Mouse (Mus musculus): ENCODE results near the gene Cisd3. TPM values are rescaled to one million over a fixed set of nuclear protein-coding genes. Genes with fewer than 3 reads are reported as not detected.

The Cisd3 gene
- polyA plus RNA-seq, 1 experiment from 2014 or later, result 59.1 TPM

DNA sequence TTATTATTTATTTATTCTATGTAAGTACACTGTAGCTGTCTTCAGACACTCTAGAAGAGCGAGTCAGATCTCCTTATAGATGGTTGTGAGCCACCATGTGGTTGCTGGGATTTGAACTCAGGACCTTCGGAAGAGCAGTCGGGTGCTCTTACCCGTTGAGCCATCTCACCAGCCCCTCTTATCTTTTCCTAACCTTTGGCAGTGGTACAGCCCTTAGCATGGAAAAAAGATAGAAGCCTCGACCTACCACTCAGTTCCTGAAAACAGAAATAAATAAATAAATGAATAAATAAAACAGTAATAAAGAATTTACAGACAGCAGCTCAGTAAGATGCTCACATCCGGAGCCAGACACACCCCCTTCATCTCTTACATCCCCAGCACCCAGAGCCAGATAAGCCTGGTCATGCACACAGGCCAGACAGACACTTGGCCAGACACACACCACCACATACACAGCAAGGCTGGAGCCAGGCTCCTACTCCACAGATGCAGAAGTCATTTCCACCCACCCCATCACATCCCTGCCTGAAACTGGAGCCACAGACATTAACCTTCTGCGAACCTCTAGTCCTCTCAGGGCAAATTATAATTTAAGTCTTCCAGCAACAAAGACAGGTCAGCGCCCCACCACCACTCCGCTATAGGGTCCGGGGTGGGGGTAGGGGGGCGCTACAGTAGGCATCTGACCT is 11.7 kb downstream of the Cisd3 start:
- no peak for TF ChIP-seq CTCF (IDR thresholded peaks at IDR 0.05)
- TF ChIP-seq EP300 (IDR thresholded peaks at IDR 0.05), result no peak
- Histone ChIP-seq H3K4me2 (replicated peaks; ENCODE audit: low read depth, low read length) (peak overlapping the region; percentile 91), H3K36me3 (ENCODE audit: insufficient read depth, low read length) (no peaks in the 10 kb centered on the region), H3K4me1 (ENCODE audit: insufficient read depth, low read depth, low read length) (peaks cover 30% of the 10 kb centered on the region), H3K4me3 (ENCODE audit: low read depth, low read length) (peak overlapping the region; percentile 86), H3K9me3 (ENCODE audit: low read length) (no peaks in the 10 kb centered on the region), H3K27ac (ENCODE audit: low read length) (no peak overlapping the region), H3K27me3 (replicated peaks; ENCODE audit: insufficient read depth, low read length) (no peaks in the 10 kb centered on the region), H3K9ac (replicated peaks; ENCODE audit: low read depth) (no peak overlapping the region)
- ATAC-seq (no peak), DNase-seq (ENCODE audit: low spot score) (no peak)
- WGBS, result 31% methylated on average over 11 of the region's 11 CpGs

DNA sequence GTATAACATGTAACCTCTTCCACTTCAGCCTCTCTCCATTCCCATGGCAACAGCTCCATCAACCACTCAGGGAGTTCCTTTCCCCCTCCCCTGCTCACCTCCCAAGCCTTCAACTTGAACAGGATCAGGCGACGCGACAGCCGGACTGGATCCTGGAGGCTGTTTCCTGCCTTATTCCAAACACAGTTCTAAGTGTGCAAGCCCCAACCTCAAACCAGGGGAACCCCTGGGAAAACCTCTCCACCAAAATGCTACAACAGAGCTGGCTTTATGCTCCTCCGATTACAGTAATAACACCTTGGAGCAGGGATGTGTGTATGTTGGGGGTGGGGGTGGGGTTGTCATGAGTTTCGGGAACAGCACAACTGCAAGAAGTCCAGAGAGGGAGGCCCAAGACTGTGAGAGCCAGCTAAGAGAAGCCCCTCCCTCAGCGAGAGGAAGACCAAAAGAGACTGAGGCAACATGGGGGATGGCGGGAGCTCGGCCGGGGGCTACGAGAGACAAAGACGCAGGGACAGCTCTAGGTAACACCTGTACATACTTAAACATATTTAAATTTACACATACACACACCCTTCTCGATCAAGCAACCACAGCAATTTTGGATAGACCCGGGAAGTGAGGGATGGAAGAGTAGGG is 12.4 kb downstream of the Cisd3 start:
- TF ChIP-seq EP300 (IDR thresholded peaks at IDR 0.05), result no peak
- no peak for TF ChIP-seq CTCF (IDR thresholded peaks at IDR 0.05)
- peak overlapping the region; percentile 93 for H3K27ac ChIP-seq (ENCODE audit: low read length)
- DNase-seq (ENCODE audit: low spot score) (no peak), ATAC-seq (no peak)
- H3K4me3 ChIP-seq (ENCODE audit: low read depth, low read length), result peak overlapping the region; percentile 86
- WGBS, result 3% methylated on average over 14 of the region's 14 CpGs
- H3K36me3 ChIP-seq (ENCODE audit: insufficient read depth, low read length), result no peaks in the 10 kb centered on the region
- H3K27me3 ChIP-seq (replicated peaks; ENCODE audit: insufficient read depth, low read length), result no peaks in the 10 kb centered on the region
- peak overlapping the region; percentile 91 for H3K4me2 ChIP-seq (replicated peaks; ENCODE audit: low read depth, low read length)
- H3K4me1 ChIP-seq (ENCODE audit: insufficient read depth, low read depth, low read length), result peaks cover 30% of the 10 kb centered on the region
- H3K9ac ChIP-seq (replicated peaks; ENCODE audit: low read depth), result peak overlapping the region; percentile 77
- H3K9me3 ChIP-seq (ENCODE audit: low read length), result no peaks in the 10 kb centered on the region

DNA sequence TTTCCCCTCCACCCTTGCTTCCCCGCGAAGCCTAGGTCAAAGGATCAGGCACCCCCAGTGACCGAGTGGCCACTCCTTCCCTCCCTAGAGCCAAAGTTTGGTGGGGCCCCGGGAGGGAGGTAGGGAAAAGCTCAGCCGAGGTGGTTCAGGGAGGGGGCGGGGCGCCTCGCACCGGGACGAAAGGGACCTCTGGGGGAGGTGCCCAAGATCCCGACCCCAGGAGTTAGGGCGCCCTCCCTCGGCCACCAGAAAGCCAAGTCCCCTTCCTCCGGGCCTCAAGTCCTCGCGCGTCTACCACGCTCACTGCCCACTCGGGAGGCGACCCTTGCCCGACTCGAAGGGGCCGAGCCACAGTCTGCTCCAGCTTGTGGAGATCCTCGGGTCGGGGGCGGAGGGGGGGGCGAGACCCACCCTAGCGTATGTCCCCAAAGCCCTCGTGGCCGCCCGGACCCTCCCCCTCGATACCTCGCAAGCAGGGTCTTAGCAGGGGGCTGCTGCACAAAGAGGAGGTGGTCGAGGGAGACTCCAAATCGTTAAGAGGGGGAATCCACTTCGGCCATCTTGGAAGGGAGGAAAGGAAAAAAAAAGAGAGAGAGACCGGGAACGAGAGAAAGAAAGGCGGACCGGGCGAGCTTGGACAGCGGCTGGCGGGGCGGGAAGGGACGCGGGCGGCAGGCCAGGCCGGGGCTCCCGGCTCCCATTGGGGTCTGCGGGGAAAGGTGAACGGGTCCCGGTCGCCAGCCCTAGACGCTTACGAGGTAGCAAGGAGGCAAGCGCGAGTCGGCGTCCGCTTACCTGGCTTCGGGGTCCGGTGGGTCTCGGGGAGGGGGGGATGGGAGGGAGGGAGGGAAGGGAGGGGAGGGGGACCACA is 13.3 kb downstream of the Cisd3 start:
- Histone ChIP-seq H3K36me3 (ENCODE audit: insufficient read depth, low read length) (no peaks in the 10 kb centered on the region), H3K4me1 (ENCODE audit: insufficient read depth, low read depth, low read length) (peaks cover 30% of the 10 kb centered on the region), H3K4me2 (replicated peaks; ENCODE audit: low read depth, low read length) (peak overlapping the region; percentile 91), H3K9me3 (ENCODE audit: low read length) (no peaks in the 10 kb centered on the region), H3K27ac (ENCODE audit: low read length) (peak overlapping the region; percentile 93), H3K9ac (replicated peaks; ENCODE audit: low read depth) (peak overlapping the region; percentile 77), H3K4me3 (ENCODE audit: low read depth, low read length) (peak overlapping the region; percentile 86), H3K27me3 (replicated peaks; ENCODE audit: insufficient read depth, low read length) (no peaks in the 10 kb centered on the region)
- TF ChIP-seq EP300 (IDR thresholded peaks at IDR 0.05), result no peak
- TF ChIP-seq CTCF (IDR thresholded peaks at IDR 0.05), result peak; percentile 74
- ATAC-seq (peak; percentile 1; the same call in 1 of the 2 replicates), DNase-seq (ENCODE audit: low spot score) (peak; percentile 89)
- WGBS, result under 1% methylated on average over 46 of the region's 63 CpGs

DNA sequence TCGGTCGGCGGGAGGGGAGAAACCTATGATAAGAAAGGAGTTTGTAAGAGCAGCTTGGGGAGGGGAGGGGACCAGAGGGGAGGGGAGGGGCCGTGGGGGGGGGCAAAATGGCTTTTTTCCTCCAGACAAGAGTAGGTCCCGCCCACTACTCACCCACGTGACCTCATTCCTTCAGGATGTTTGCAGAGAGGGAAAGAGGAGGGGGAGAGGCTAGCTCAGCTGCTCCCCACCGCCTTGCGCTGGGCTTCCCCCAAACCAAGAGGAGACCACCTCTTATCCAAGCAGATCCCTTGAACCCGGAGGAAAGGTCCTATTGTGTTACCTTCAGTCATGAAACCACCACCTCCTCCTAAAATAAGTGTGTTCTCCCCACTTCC is 14.0 kb downstream of the Cisd3 start:
- TF ChIP-seq EP300 (IDR thresholded peaks at IDR 0.05), result no peak
- no peak for TF ChIP-seq CTCF (IDR thresholded peaks at IDR 0.05)
- peak overlapping the region; percentile 97 for H3K27ac ChIP-seq (ENCODE audit: low read length)
- peak overlapping the region; percentile 77 for H3K9ac ChIP-seq (replicated peaks; ENCODE audit: low read depth)
- H3K36me3 ChIP-seq (ENCODE audit: insufficient read depth, low read length), result no peaks in the 10 kb centered on the region
- WGBS, result 0% methylated on average over 7 of the region's 9 CpGs
- H3K9me3 ChIP-seq (ENCODE audit: low read length), result no peaks in the 10 kb centered on the region
- H3K4me3 ChIP-seq (ENCODE audit: low read depth, low read length), result peak overlapping the region; percentile 86
- peaks cover 36% of the 10 kb centered on the region for H3K4me1 ChIP-seq (ENCODE audit: insufficient read depth, low read depth, low read length)
- no peaks in the 10 kb centered on the region for H3K27me3 ChIP-seq (replicated peaks; ENCODE audit: insufficient read depth, low read length)
- peak; percentile 39 for ATAC-seq
- peak overlapping the region; percentile 91 for H3K4me2 ChIP-seq (replicated peaks; ENCODE audit: low read depth, low read length)
- DNase-seq (ENCODE audit: low spot score), result peak; percentile 96

DNA sequence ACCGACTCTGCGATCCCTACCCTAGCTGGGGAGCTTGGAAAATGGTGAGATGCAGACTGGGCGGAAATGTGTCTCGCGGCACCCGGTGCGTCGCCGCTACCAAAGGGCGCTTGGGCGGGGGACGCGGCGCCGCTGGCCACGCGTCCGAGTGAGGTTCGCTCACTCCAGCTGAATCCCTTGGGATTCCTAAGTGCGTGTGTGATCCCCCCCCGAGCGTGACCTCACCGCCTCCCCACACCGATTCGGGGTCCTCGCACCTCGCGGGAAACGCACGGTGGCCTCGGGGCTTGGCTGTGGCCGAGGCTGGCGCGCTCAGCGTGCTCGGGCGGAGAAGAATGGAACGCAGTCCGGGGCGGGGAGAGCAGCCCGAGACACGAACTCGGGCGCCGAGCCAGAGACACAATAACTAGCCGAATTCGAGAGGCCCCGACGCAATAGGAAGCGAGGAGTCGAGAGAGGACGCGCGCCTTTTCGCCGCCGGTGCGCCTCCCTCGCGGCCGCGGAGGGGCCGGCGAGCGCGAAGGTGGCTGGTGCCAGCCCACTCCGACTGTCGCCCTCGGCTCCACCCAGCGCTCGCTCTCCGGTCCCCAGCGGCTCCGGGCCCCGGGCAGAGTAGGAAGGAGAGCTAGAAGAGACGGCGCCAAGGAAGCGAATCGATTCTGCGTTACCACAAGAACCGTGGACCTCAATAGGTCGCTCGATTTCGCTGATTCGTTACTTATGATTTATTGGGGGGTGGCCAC is 14.5 kb downstream of the Cisd3 start, which contains the start of gene Pcgf2:
Gene Pcgf2 (minus strand): TSS at position 495 of the 743 bp plus-strand sequence.
- Histone ChIP-seq H3K4me2 (replicated peaks; ENCODE audit: low read depth, low read length) (peak within 1 kb of the TSS; percentile 91), H3K9me3 (ENCODE audit: low read length) (no peaks in the 10 kb centered on the region), H3K27me3 (replicated peaks; ENCODE audit: insufficient read depth, low read length) (no peaks in the 10 kb centered on the region), H3K4me3 (ENCODE audit: low read depth, low read length) (peak within 1 kb of the TSS; percentile 86), H3K36me3 (ENCODE audit: insufficient read depth, low read length) (no peaks in the 10 kb centered on the region), H3K27ac (ENCODE audit: low read length) (peak within 1 kb of the TSS; percentile 97), H3K4me1 (ENCODE audit: insufficient read depth, low read depth, low read length) (peaks cover 36% of the 10 kb centered on the region), H3K9ac (replicated peaks; ENCODE audit: low read depth) (peak within 1 kb of the TSS; percentile 77)
- TF ChIP-seq EP300 (IDR thresholded peaks at IDR 0.05) (no peak), CTCF (IDR thresholded peaks at IDR 0.05) (no peak; the same call in 1 of the 2 replicates)
- DNase-seq (ENCODE audit: low spot score) (peak; percentile 93), ATAC-seq (peak; percentile 29)
- WGBS, result under 1% methylated on average over 79 of the region's 85 CpGs

Data from lung, postnatal 0 days (tissue).